Mouse (Mus musculus) intestine, postnatal 0 days (tissue): Measurements from ENCODE around the gene Pcsk2. TPM values are rescaled to one million over a fixed set of nuclear protein-coding genes. Genes with fewer than 3 reads are reported as not detected.

Source experiments
- ATAC-seq: fragments of 200-750 bp; cut with Nextera tagmentation; 2 replicates; pipeline ENCODE4 v1.8.0; 2017; ENCODE audit warnings: mild to moderate bottlenecking, moderate TSS enrichment, moderate library complexity
- H3K27ac ChIP-seq: fragments of 300-500 bp; sonication (generic); 2 replicates; pipeline ENCODE4 v1.5.1; 2014; ENCODE audit warnings: mild to moderate bottlenecking, low read depth, low read length, moderate library complexity
- H3K27me3 ChIP-seq: fragments of 300-500 bp; sonication (generic); replicated peaks from 2 replicates; pipeline ENCODE4 v1.6.1; 2014; ENCODE audit warnings: low read length, mixed read lengths; ENCODE audit not compliant: control insufficient read depth, insufficient read depth
- H3K36me3 ChIP-seq: fragments of 300-500 bp; sonication (generic); 2 replicates; pipeline ENCODE4 v1.6.1; 2014; ENCODE audit warnings: mild to moderate bottlenecking, moderate library complexity; ENCODE audit not compliant: control insufficient read depth, insufficient read depth
- H3K4me1 ChIP-seq: fragments of 300-500 bp; sonication (generic); replicated peaks from 2 replicates; pipeline ENCODE4 v1.6.1; 2014; ENCODE audit warnings: antibody characterized with exemption, low read length, mixed read lengths; ENCODE audit not compliant: control insufficient read depth, insufficient read depth
- H3K4me2 ChIP-seq: fragments of 300-500 bp; sonication (generic); replicated peaks from 2 replicates; pipeline ENCODE4 v1.6.1; 2014; ENCODE audit warnings: low read depth, mild to moderate bottlenecking, moderate library complexity
- H3K4me3 ChIP-seq: fragments of 300-500 bp; sonication (generic); 2 replicates; pipeline ENCODE4 v1.5.1; 2014; ENCODE audit warnings: low read depth, low read length
- H3K9ac ChIP-seq: fragments of 300-500 bp; sonication (generic); 2 replicates; pipeline ENCODE4 v1.6.1; 2014; ENCODE audit warnings: mild to moderate bottlenecking, low read depth, low read length
- H3K9me3 ChIP-seq: fragments of 300-500 bp; sonication (generic); 2 replicates; pipeline ENCODE4 v1.6.1; 2016; ENCODE audit warnings: mixed run types; ENCODE audit not compliant: control insufficient read depth
- CTCF ChIP-seq: sonication (generic); IDR thresholded peaks from 2 replicates; pipeline ENCODE4 v1.5.1; 2016; ENCODE audit warnings: low read depth, mild to moderate bottlenecking, control low read depth, antibody characterized with exemption, moderate library complexity
- WGBS: fragments of 180-500 bp; shearing (Covaris S2); extraction: QIAGEN DNeasy Blood & Tissue Kit; methylation state at CpG from one replicate; pipeline ENCODE4 v1.1.7; 2014; 5-methylcytosine and 5-hydroxymethylcytosine counted together
- polyA plus RNA-seq: library from polyadenylated mRNA; unstranded; fragments of >200 nt; fragmentation: Nextera tagmentation; extraction: Ambion mirVana; gene quantifications from 2 replicates; pipeline ENCODE4 v1.2.1, GENCODE M21; 2015

Pcsk2 gene
- polyA plus RNA-seq, 1 experiment from 2014 or later = 0.57 TPM

DNA sequence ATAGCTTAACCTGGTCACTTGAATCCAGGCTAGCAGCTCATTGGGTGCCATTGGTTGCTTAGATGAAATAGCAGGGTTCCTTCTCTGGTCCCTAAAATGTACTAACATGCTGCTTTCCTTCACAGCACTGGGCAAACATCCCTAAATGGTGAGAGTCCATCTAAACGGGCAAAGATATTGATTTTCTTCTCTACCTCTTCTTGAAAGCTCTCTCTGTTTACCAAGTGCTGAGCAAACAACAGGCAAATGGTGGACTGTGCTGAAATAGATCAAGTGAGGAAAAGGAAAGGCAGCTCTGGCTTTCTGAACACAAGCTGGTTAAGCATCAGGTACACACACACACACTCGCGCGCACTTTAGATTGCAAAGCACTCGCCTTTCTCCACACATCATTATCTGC is 120.8 kb downstream of the Pcsk2 start:
- H3K4me3 ChIP-seq = no peak overlapping the region
- TF ChIP-seq CTCF = no peak
- no peaks in the 10 kb centered on the region for H3K4me1 ChIP-seq
- H3K9me3 ChIP-seq = no peaks in the 10 kb centered on the region
- H3K27me3 ChIP-seq = no peaks in the 10 kb centered on the region
- 48% methylated on average over 5 of the region's 5 CpGs for WGBS
- no peak for ATAC-seq
- no peak overlapping the region for H3K4me2 ChIP-seq
- H3K36me3 ChIP-seq = no peaks in the 10 kb centered on the region
- H3K27ac ChIP-seq = no peak overlapping the region
- H3K9ac ChIP-seq = no peak overlapping the region

- no peak for ATAC-seq
- Histone ChIP-seq H3K4me1 (no peaks in the 10 kb centered on the region), H3K9me3 (no peaks in the 10 kb centered on the region), H3K9ac (no peak overlapping the region), H3K27ac (no peak overlapping the region), H3K4me3 (no peak overlapping the region), H3K27me3 (no peaks in the 10 kb centered on the region), H3K36me3 (no peaks in the 10 kb centered on the region), H3K4me2 (no peak overlapping the region)
- WGBS = 83% methylated on average over 4 of the region's 4 CpGs
- no peak for TF ChIP-seq CTCF
These were observed 131.9 kb downstream of the Pcsk2 start for GRCm38 (mm10) chr2:143677869-143678268.

DNA sequence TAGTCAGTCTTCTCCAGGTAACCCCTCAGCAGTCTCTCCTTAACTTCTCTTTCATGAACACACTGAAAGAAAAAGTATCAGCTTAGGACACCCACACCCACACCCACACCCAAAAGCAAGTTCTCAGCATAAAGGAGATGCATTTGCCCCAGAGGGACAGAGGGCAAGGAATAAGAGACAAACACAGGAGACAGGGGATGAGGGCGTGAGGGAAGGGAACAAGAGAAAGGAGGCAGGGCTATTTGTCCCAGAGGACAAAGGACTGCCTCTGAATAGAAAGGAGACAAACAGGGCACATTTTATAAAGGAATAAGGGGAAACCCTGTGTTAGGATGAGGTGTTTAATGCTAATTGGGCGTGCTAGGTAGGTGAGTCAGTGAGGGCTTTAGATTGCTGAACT is 133.6 kb downstream of the Pcsk2 start:
- no peak overlapping the region for H3K4me2 ChIP-seq
- no peak overlapping the region for H3K4me3 ChIP-seq
- H3K27ac ChIP-seq = no peak overlapping the region
- H3K27me3 ChIP-seq = no peaks in the 10 kb centered on the region
- TF ChIP-seq CTCF = no peak
- H3K9ac ChIP-seq = no peak overlapping the region
- no peaks in the 10 kb centered on the region for H3K36me3 ChIP-seq
- H3K4me1 ChIP-seq = no peaks in the 10 kb centered on the region
- no peaks in the 10 kb centered on the region for H3K9me3 ChIP-seq
- WGBS = 64% methylated on average over 2 of the region's 2 CpGs
- ATAC-seq = no peak

- no peaks in the 10 kb centered on the region for H3K27me3 ChIP-seq
- 67% methylated on average over 8 of the region's 8 CpGs for WGBS
- no peak for TF ChIP-seq CTCF
- H3K27ac ChIP-seq = no peak overlapping the region
- H3K36me3 ChIP-seq = no peaks in the 10 kb centered on the region
- no peak overlapping the region for H3K4me2 ChIP-seq
- no peaks in the 10 kb centered on the region for H3K9me3 ChIP-seq
- no peaks in the 10 kb centered on the region for H3K4me1 ChIP-seq
- H3K4me3 ChIP-seq = no peak overlapping the region
- ATAC-seq = no peak
- H3K9ac ChIP-seq = no peak overlapping the region
These were observed 136.1 kb downstream of the Pcsk2 start for GRCm38 (mm10) chr2:143681873-143682555.

DNA sequence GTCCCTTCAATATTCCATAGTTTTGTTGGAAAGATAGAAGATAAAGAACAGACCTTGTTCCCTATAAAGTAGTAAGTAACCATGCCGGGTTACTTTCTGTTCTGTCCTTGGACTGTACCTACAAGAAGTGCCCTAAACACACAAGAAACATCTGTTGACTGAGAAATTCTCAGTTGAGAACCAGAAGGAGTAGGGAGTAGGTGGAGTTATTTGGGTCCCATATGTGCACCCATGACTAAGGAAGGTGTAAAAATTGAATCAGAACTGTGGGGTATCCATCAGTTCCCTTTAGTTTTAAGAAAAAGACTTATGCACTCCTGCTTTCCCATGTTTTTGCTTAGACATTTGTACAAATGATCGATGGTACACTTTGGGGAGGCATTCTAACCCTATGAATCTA is 137.6 kb downstream of the Pcsk2 start:
- no peaks in the 10 kb centered on the region for H3K36me3 ChIP-seq
- no peak overlapping the region for H3K9ac ChIP-seq
- H3K27me3 ChIP-seq = no peaks in the 10 kb centered on the region
- no peaks in the 10 kb centered on the region for H3K9me3 ChIP-seq
- no peak overlapping the region for H3K27ac ChIP-seq
- no peak overlapping the region for H3K4me2 ChIP-seq
- 90% methylated on average over 2 of the region's 2 CpGs for WGBS
- H3K4me1 ChIP-seq = no peaks in the 10 kb centered on the region
- H3K4me3 ChIP-seq = no peak overlapping the region
- no peak for TF ChIP-seq CTCF
- ATAC-seq = no peak

DNA sequence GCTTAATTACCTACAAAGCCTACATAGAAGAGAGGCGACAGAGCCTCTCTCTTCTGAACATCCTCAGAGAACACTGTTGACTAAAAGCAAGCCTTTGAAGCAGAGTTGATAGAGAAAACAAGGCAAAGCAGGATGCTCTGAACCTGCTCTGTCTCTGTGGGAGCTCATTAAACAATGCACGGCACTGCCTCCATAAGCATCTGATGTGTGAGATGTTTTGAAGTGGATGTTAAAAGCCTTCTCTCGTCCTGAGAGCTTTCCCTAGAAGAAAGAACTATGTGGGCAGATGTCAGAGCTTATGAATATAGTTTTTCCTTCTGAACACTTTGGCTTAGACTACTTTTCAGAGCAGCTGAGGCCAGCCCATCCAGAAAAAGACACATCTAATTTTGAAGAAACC is 145.3 kb downstream of the Pcsk2 start:
- TF ChIP-seq CTCF = no peak
- no peaks in the 10 kb centered on the region for H3K9me3 ChIP-seq
- no peak overlapping the region for H3K4me3 ChIP-seq
- no peaks in the 10 kb centered on the region for H3K36me3 ChIP-seq
- no peaks in the 10 kb centered on the region for H3K27me3 ChIP-seq
- ATAC-seq = no peak
- no peaks in the 10 kb centered on the region for H3K4me1 ChIP-seq
- H3K4me2 ChIP-seq = no peak overlapping the region
- no peak overlapping the region for H3K27ac ChIP-seq
- no peak overlapping the region for H3K9ac ChIP-seq
- 59% methylated on average over 3 of the region's 3 CpGs for WGBS
